Mouse (Mus musculus) midbrain, postnatal 0 days (tissue): Measurements from ENCODE around the gene 4931409K22Rik. TPM values are rescaled to one million over a fixed set of nuclear protein-coding genes. Genes with fewer than 3 reads are reported as not detected.

Source experiments
- ATAC-seq: fragments of 200-750 bp; cut with Nextera tagmentation; 2 replicates; pipeline ENCODE4 v1.8.0; 2017; ENCODE audit warnings: moderate number of reproducible peaks, mild to moderate bottlenecking, moderate TSS enrichment, moderate library complexity; ENCODE audit not compliant: low FRiP score
- DNase-seq: peaks from one replicate; pipeline ENCODE4 v3.0.0-alpha.2; 2015; ENCODE audit warnings: low spot score
- H3K27ac ChIP-seq: fragments of 300-500 bp; sonication (generic); 2 replicates; pipeline ENCODE4 v1.5.1; 2014; ENCODE audit warnings: low read depth, mild to moderate bottlenecking, low read length, mixed read lengths
- H3K27me3 ChIP-seq: fragments of 300-500 bp; sonication (generic); 2 replicates; pipeline ENCODE4 v1.6.1; 2014; ENCODE audit warnings: low read length, control low read depth, mixed read lengths; ENCODE audit not compliant: insufficient read depth
- H3K36me3 ChIP-seq: fragments of 300-500 bp; sonication (generic); 2 replicates; pipeline ENCODE4 v1.6.1; 2014; ENCODE audit warnings: low read length, control low read depth, mixed read lengths; ENCODE audit not compliant: insufficient read depth
- H3K4me1 ChIP-seq: fragments of 300-500 bp; sonication (generic); 2 replicates; pipeline ENCODE4 v1.6.1; 2014; ENCODE audit warnings: mild to moderate bottlenecking, control low read depth, antibody characterized with exemption, low read length, mixed read lengths; ENCODE audit not compliant: insufficient read depth
- H3K4me2 ChIP-seq: fragments of 300-500 bp; sonication (generic); 2 replicates; pipeline ENCODE4 v1.6.1; 2014; ENCODE audit warnings: low read depth, mild to moderate bottlenecking, low read length, mixed read lengths; ENCODE audit not compliant: poor library complexity, severe bottlenecking
- H3K4me3 ChIP-seq: fragments of 300-500 bp; sonication (generic); 2 replicates; pipeline ENCODE4 v1.5.1; 2014; ENCODE audit warnings: low read depth, mild to moderate bottlenecking, low read length, moderate library complexity
- H3K9ac ChIP-seq: fragments of 300-500 bp; sonication (generic); replicated peaks from 2 replicates; pipeline ENCODE4 v1.6.1; 2014; ENCODE audit warnings: mild to moderate bottlenecking, low read length, moderate library complexity, mixed read lengths; ENCODE audit not compliant: poor library complexity, severe bottlenecking
- H3K9me3 ChIP-seq: fragments of 300-500 bp; sonication (generic); 2 replicates; pipeline ENCODE4 v1.6.1; 2016; ENCODE audit warnings: low read length, control low read depth
- CTCF ChIP-seq: IDR thresholded peaks from 2 replicates; pipeline ENCODE4 v1.5.1; 2016; ENCODE audit warnings: antibody characterized with exemption, mild to moderate bottlenecking
- WGBS: fragments of 180-500 bp; shearing (Covaris S2); extraction: QIAGEN DNeasy Blood & Tissue Kit; methylation state at CpG from one replicate; pipeline ENCODE4 v1.1.7; 2014; 5-methylcytosine and 5-hydroxymethylcytosine counted together
- polyA plus RNA-seq: library from polyadenylated mRNA; unstranded; fragments of >200 nt; fragmentation: Nextera tagmentation; extraction: Ambion mirVana; gene quantifications from 2 replicates; pipeline ENCODE4 v1.2.1, GENCODE M21; 2015
- total RNA-seq: library from RNA; depleted of rRNA; stranded (reverse); fragments of >200 nt; gene quantifications from 2 replicates; pipeline ENCODE4 v1.2.3, GENCODE M21; 2014

The 4931409K22Rik gene
- total and polyA plus RNA-seq, 2 experiments from 2014 or later = not detected

DNA sequence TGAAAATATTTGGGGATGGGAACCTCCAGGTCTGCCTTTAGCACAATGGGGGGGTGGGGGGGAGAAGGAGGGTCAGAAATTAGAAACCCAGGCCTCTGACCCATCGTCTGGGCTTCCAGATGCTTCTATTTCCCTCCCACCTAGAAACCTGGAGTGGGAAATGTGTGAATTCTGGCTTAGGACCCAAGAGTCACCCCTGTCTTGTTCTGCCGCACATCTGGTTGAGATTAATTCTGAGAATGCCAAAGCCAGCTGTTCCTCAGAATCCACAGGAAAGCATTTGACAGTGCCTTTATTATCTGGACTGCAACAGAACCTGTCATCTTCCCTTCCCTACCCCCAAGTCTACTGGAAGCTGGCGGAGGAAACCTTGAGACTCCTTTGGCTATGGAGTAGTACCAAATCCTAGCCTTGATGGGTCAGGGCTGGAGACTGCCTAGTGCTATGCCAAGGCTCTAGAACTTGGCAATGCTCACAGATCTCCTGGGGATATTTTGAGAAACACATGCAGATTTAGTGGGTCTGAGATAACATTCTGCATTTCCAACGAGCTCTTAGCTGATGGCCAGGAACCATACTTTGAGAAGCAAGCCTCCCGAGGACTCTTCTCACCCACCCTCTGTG is 2.9 kb downstream of the 4931409K22Rik start:
- ATAC-seq = no peak
- WGBS = 74% methylated on average over 5 of the region's 5 CpGs
- no peak overlapping the region for H3K9ac ChIP-seq

DNA sequence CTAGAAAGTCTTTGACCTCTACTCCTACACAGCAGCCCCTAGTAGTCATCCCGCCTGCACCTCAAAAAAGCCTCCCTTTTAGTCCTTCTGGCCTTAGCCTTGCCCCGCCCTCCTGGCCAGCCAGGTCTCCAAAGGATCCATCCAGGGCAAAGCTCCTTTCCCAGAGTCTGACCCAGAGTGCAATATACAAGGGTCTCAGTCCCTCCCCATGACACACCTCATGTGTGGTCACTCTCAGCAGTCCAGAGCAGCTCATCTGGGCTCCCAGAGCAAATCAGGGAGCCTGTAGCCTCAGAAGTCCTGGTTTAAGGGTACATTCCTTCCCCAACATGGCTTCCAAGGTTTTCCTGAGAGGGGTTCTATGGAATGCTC is 5.3 kb downstream of the 4931409K22Rik start:
- H3K4me3 ChIP-seq = no peak overlapping the region
- 55% methylated on average over 2 of the region's 2 CpGs for WGBS
- H3K27me3 ChIP-seq = no peaks in the 10 kb centered on the region; the same call in 1 of the 2 replicates
- H3K27ac ChIP-seq = no peak overlapping the region
- H3K36me3 ChIP-seq = no peaks in the 10 kb centered on the region
- H3K4me1 ChIP-seq = no peaks in the 10 kb centered on the region; the same call in 1 of the 2 replicates
- DNase-seq = no peak
- H3K4me2 ChIP-seq = peak overlapping the region; percentile 39
- H3K9me3 ChIP-seq = no peaks in the 10 kb centered on the region
- TF ChIP-seq CTCF = no peak
- ATAC-seq = no peak
- H3K9ac ChIP-seq = no peak overlapping the region

More for the DNA sequence above, 2.9 kb downstream of the 4931409K22Rik start:
- no peak for TF ChIP-seq CTCF
- no peak overlapping the region for H3K4me2 ChIP-seq
- H3K27ac ChIP-seq = no peak overlapping the region
- DNase-seq = no peak
- no peaks in the 10 kb centered on the region for H3K36me3 ChIP-seq
- H3K4me1 ChIP-seq = no peaks in the 10 kb centered on the region; the same call in 1 of the 2 replicates
- H3K4me3 ChIP-seq = no peak overlapping the region
- H3K27me3 ChIP-seq = no peaks in the 10 kb centered on the region; the same call in 1 of the 2 replicates
- no peaks in the 10 kb centered on the region for H3K9me3 ChIP-seq

DNA sequence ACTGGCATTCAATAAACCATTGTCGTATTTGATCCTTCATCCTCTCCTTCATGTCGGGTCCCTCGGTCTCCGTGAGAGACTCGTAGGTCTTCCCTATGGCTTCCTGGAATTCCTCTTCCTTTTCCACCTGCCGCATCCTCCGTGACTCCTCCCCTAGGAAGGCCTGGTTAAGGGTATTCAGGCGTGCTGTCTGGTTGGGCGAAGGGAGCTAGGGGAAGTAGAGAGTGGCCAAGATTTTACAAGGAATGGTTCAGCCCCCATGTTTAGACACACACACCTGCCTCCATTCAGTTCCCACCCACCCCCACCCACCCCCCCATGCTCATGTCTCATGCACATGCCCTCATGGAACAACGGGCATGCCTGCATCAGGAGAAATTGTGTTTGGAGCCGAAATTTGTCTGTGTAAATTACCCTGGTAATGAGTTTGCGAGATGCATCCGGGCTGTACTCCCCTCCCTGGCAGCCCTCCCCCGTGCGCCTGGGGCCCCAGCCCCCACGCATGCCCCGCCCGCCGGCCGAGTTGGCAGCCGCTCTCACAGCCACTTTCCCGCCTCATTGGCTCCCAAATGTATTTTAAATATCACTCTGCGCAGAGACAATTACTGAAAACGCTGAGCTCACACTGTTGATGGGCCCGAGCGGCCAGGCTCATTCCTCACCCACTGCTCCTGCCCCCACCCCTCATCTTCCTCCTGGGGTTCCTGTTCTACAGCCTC is 5.9 kb downstream of the 4931409K22Rik start:
- Histone ChIP-seq H3K27ac (no peak overlapping the region), H3K9ac (no peak overlapping the region; the same call in 1 of the 2 replicates), H3K4me3 (no peak overlapping the region), H3K27me3 (no peaks in the 10 kb centered on the region; the same call in 1 of the 2 replicates), H3K9me3 (no peaks in the 10 kb centered on the region), H3K4me1 (no peaks in the 10 kb centered on the region; the same call in 1 of the 2 replicates), H3K4me2 (peak overlapping the region; percentile 39), H3K36me3 (no peaks in the 10 kb centered on the region)
- WGBS = 32% methylated on average over 25 of the region's 26 CpGs
- DNase-seq = peak; percentile 79
- ATAC-seq = peak; percentile 52; the same call in 1 of the 2 replicates
- no peak for TF ChIP-seq CTCF

DNA sequence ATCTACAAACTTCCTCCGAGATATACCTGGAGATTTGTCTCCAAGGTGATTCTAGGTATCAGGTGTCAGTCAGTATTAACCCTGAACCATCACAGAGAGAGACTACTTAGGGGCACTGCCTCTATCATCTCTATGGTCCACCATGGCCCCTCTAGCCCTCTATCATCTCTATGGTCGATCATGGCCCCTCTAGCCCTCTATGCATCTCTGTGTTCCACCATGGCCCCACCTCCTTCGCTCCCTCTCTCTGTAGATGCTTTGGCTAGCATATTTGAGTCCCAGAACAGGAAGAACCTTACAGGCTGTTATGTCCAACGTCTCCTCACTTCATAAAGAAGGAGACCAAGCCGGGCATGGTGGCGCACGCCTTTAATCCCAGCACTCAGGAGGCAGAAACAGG is 14.0 kb downstream of the 4931409K22Rik start:
- Histone ChIP-seq H3K4me2 (no peak overlapping the region), H3K27me3 (no peaks in the 10 kb centered on the region; the same call in 1 of the 2 replicates), H3K36me3 (no peaks in the 10 kb centered on the region), H3K4me1 (no peaks in the 10 kb centered on the region), H3K4me3 (no peak overlapping the region), H3K27ac (no peak overlapping the region), H3K9me3 (no peaks in the 10 kb centered on the region), H3K9ac (no peak overlapping the region)
- ATAC-seq = no peak
- WGBS = 74% methylated on average over 7 of the region's 7 CpGs
- DNase-seq = no peak
- TF ChIP-seq CTCF = no peak

DNA sequence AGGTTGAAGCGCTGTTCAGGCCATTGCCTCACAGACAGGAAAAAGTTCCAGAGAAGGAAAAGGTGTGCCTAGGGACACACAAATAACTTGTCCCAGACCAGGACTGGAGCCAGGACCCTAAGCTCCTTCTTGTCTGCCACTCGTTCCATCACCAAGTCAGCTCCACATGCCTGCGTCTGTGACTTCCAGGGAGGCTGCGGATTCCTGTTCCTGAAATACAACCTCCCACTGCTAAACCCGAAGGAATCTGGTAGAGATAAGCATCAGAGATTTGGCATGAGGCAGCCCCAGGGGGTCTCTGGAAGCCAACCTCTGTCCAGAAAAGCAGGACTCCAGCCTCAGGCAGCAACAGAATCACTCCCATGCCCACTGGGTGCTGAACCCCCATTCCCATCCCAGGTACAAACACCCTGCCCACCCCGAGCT is 15.5 kb downstream of the 4931409K22Rik start:
- H3K4me1 ChIP-seq = no peaks in the 10 kb centered on the region
- DNase-seq (no peak), ATAC-seq (no peak)
- H3K4me3 ChIP-seq = no peak overlapping the region
- H3K27me3 ChIP-seq = no peaks in the 10 kb centered on the region; the same call in 1 of the 2 replicates
- H3K27ac ChIP-seq = no peak overlapping the region
- WGBS = 54% methylated on average over 6 of the region's 6 CpGs
- H3K36me3 ChIP-seq = no peaks in the 10 kb centered on the region
- H3K9ac ChIP-seq = no peak overlapping the region
- H3K4me2 ChIP-seq = no peak overlapping the region
- H3K9me3 ChIP-seq = no peaks in the 10 kb centered on the region
- no peak for TF ChIP-seq CTCF
